Mouse (Mus musculus) limb, embryonic 14.5 days (tissue): Measurements from ENCODE around the gene E130308A19Rik. TPM values are rescaled to one million over a fixed set of nuclear protein-coding genes. Genes with fewer than 3 reads are reported as not detected.

Experiments
- ATAC-seq: fragments of 200-750 bp; cut with Nextera tagmentation; 2 replicates; pipeline ENCODE4 v1.8.0; 2017; ENCODE audit warnings: low read depth, moderate number of reproducible peaks, moderate TSS enrichment; ENCODE audit not compliant: low FRiP score
- DNase-seq: peaks from one replicate; pipeline ENCODE4 v3.0.0-alpha.2; 2015; ENCODE audit warnings: low spot score
- H3K27ac ChIP-seq: fragments of 300-500 bp; sonication (generic); replicated peaks from 2 replicates; pipeline ENCODE4 v1.5.1; 2014; ENCODE audit warnings: low read depth, mild to moderate bottlenecking, low read length, moderate library complexity, mixed read lengths
- H3K27me3 ChIP-seq: fragments of 300-500 bp; sonication (generic); 2 replicates; pipeline ENCODE4 v1.6.1; 2014; ENCODE audit warnings: low read length, mixed read lengths; ENCODE audit not compliant: control insufficient read depth, insufficient read depth
- H3K36me3 ChIP-seq: fragments of 300-500 bp; sonication (generic); 2 replicates; pipeline ENCODE4 v1.6.1; 2014; ENCODE audit warnings: mild to moderate bottlenecking, low read length, moderate library complexity, mixed read lengths; ENCODE audit not compliant: control insufficient read depth, insufficient read depth
- H3K4me1 ChIP-seq: fragments of 300-500 bp; sonication (generic); 2 replicates; pipeline ENCODE4 v1.6.1; 2014; ENCODE audit warnings: antibody characterized with exemption, low read length, mixed read lengths; ENCODE audit not compliant: control insufficient read depth, insufficient read depth
- H3K4me2 ChIP-seq: fragments of 300-500 bp; sonication (generic); replicated peaks from 2 replicates; pipeline ENCODE4 v1.6.1; 2014; ENCODE audit warnings: low read depth, mild to moderate bottlenecking, low read length, moderate library complexity; ENCODE audit not compliant: severe bottlenecking
- H3K4me3 ChIP-seq: fragments of 300-500 bp; sonication (generic); replicated peaks from 2 replicates; pipeline ENCODE4 v1.5.1; 2014; ENCODE audit warnings: low read length
- H3K9ac ChIP-seq: fragments of 300-500 bp; sonication (generic); 2 replicates; pipeline ENCODE4 v1.6.1; 2014; ENCODE audit warnings: mild to moderate bottlenecking, low read depth, low read length, moderate library complexity; ENCODE audit not compliant: severe bottlenecking
- H3K9me3 ChIP-seq: fragments of 300-500 bp; sonication (generic); 2 replicates; pipeline ENCODE4 v1.6.1; 2016; ENCODE audit warnings: low read length; ENCODE audit not compliant: control insufficient read depth
- POLR2A ChIP-seq: fragments of 200-500 bp; IDR thresholded peaks from 2 replicates; pipeline ENCODE4 v1.8.0; 2012; ENCODE audit warnings: inconsistent platforms, mild to moderate bottlenecking, moderate library complexity, borderline replicate concordance; ENCODE audit not compliant: insufficient read depth, insufficient read length; ENCODE audit errors: extremely low read depth
- WGBS: fragments of 180-500 bp; shearing (Covaris S2); extraction: QIAGEN DNeasy Blood & Tissue Kit; methylation state at CpG from one replicate; pipeline ENCODE4 v1.1.7; 2014; 5-methylcytosine and 5-hydroxymethylcytosine counted together
- polyA plus RNA-seq, 2 experiments: library from polyadenylated mRNA; depleted of rRNA in 1 of 2; stranded (reverse) in 1 of 2; unstranded in 1 of 2; fragments of >200 nt; fragmentation: Nextera tagmentation in 1 of 2; extraction: Ambion mirVana in 1 of 2; gene quantifications; 2 replicates each; pipeline versions ENCODE4 v1.2.1 to v1.2.3; 2012 to 2014

Gene E130308A19Rik
- 7.6 and 8.2 TPM in 2 replicates for polyA plus RNA-seq (2012; rRNA removed)
- polyA plus RNA-seq (2014; fragmentation: Nextera tagmentation; extraction: Ambion mirVana) = 17.6 and 19.7 TPM in 2 replicates

- WGBS = 5% methylated on average over 57 of the region's 120 CpGs
- ATAC-seq (peak; percentile 93), DNase-seq (peak; percentile 84)
- Histone ChIP-seq H3K27me3 (no peaks in the 10 kb centered on the region), H3K27ac (peak within 1 kb of the TSS; percentile 67; the same call in 1 of the 2 replicates), H3K4me2 (peak within 1 kb of the TSS; percentile 77), H3K4me3 (peak within 1 kb of the TSS; percentile 97), H3K9me3 (no peaks in the 10 kb centered on the region), H3K4me1 (no peaks in the 10 kb centered on the region), H3K36me3 (no peaks in the 10 kb centered on the region), H3K9ac (peak within 1 kb of the TSS; percentile 84)
- TF ChIP-seq POLR2A = 0 out of 2 replicates have a peak, but pooled peaks have one; percentile 40
Measured at GRCm38 (mm10) chr4:59625998-59626910, at the start of gene E130308A19Rik. TSS of gene E130308A19Rik (plus strand) at chr4:59626211.

- TF ChIP-seq POLR2A = no peak
- Histone ChIP-seq H3K4me1 (peaks cover 9% of the 10 kb centered on the region; the same call in 1 of the 2 replicates), H3K9me3 (no peaks in the 10 kb centered on the region), H3K27me3 (no peaks in the 10 kb centered on the region), H3K4me2 (peak overlapping the region; percentile 74), H3K36me3 (no peaks in the 10 kb centered on the region), H3K9ac (peak overlapping the region; percentile 71), H3K4me3 (peak overlapping the region; percentile 71), H3K27ac (peak overlapping the region; percentile 75)
- peak; percentile 26; the same call in 1 of the 2 replicates for ATAC-seq
- DNase-seq = peak; percentile 55
- 2% methylated on average over 23 of the region's 23 CpGs for WGBS
Measured at GRCm38 (mm10) chr4:59580495-59581281, 45.3 kb upstream of the E130308A19Rik start.

- peak within 1 kb of the TSS; percentile 75 for H3K27ac ChIP-seq
- WGBS = under 1% methylated on average over 52 of the region's 61 CpGs
- peaks cover 9% of the 10 kb centered on the region; the same call in 1 of the 2 replicates for H3K4me1 ChIP-seq
- peak within 1 kb of the TSS; percentile 74 for H3K4me2 ChIP-seq
- ATAC-seq (peak; percentile 96), DNase-seq (peak; percentile 99)
- peak within 1 kb of the TSS; percentile 71 for H3K9ac ChIP-seq
- TF ChIP-seq POLR2A = no peak
- H3K36me3 ChIP-seq = no peaks in the 10 kb centered on the region
- no peaks in the 10 kb centered on the region for H3K9me3 ChIP-seq
- H3K27me3 ChIP-seq = no peaks in the 10 kb centered on the region
- H3K4me3 ChIP-seq = peak within 1 kb of the TSS; percentile 71
Measured at GRCm38 (mm10) chr4:59581314-59582185, 44.5 kb upstream of the E130308A19Rik start, which contains the start of gene Hsdl2. TSS of gene Hsdl2 (plus strand) at chr4:59581563.

GRCm38 (mm10) chr4:59582186-59582585 lies 43.8 kb upstream of the E130308A19Rik start:
- no peak for ATAC-seq
- peak overlapping the region; percentile 74 for H3K4me2 ChIP-seq
- H3K27ac ChIP-seq = no peak overlapping the region
- 32% methylated on average over 6 of the region's 6 CpGs for WGBS
- no peak for TF ChIP-seq POLR2A
- peaks cover 9% of the 10 kb centered on the region; the same call in 1 of the 2 replicates for H3K4me1 ChIP-seq
- no peaks in the 10 kb centered on the region for H3K9me3 ChIP-seq
- H3K9ac ChIP-seq = peak overlapping the region; percentile 71; the same call in 1 of the 2 replicates
- H3K4me3 ChIP-seq = peak overlapping the region; percentile 71
- H3K27me3 ChIP-seq = no peaks in the 10 kb centered on the region
- no peak for DNase-seq
- H3K36me3 ChIP-seq = no peaks in the 10 kb centered on the region
